Mouse (Mus musculus): Measurements from ENCODE around the gene Plcxd1.
"Not testable (repeated sequence)": the region's sequence is repeated elsewhere in the genome, so short reads cannot be mapped to it uniquely, and the experiment has no call there.

Gene Plcxd1

GRCm38 (mm10) chr5:110099656-110100580 is at the start of gene Plcxd1:
Gene Plcxd1, plus strand, starts transcription at chr5:110099969.
- peak; percentile 43 for DNase-seq (ENCODE audit: inconsistent ontology term)

- DNase-seq (ENCODE audit: inconsistent ontology term) = peak; percentile 89
These were observed 41.9 kb upstream of the Plcxd1 start for GRCm38 (mm10) chr5:110057637-110058408.

GRCm38 (mm10) chr5:110072413-110072812 is 27.4 kb upstream of the Plcxd1 start, which contains the start of gene Gm17655:
Gene Gm17655, minus strand, starts transcription at chr5:110072513.
- DNase-seq (ENCODE audit: inconsistent ontology term) = not testable (repeated sequence)

- DNase-seq (ENCODE audit: inconsistent ontology term) = no peak
These were observed 16.8 kb upstream of the Plcxd1 start for GRCm38 (mm10) chr5:110082961-110083360.

- no peak for DNase-seq (ENCODE audit: inconsistent ontology term)
These were observed 13.5 kb upstream of the Plcxd1 start for GRCm38 (mm10) chr5:110086161-110086866.

- no peak for DNase-seq (ENCODE audit: inconsistent ontology term)
These were observed 8.2 kb upstream of the Plcxd1 start for GRCm38 (mm10) chr5:110091546-110091945.

GRCm38 (mm10) chr5:110094030-110094846 is 5.5 kb upstream of the Plcxd1 start, which contains the start of gene Gm35315:
Gene Gm35315, minus strand, starts transcription at chr5:110094420.
- peak; percentile 92 for DNase-seq (ENCODE audit: inconsistent ontology term)

GRCm38 (mm10) chr5:110094847-110095213 is 4.9 kb upstream of the Plcxd1 start:
- DNase-seq (ENCODE audit: inconsistent ontology term) = no peak

GRCm38 (mm10) chr5:110098991-110099477 is 735 bp upstream of the Plcxd1 start:
- no peak for DNase-seq (ENCODE audit: inconsistent ontology term)

- no peak for DNase-seq (ENCODE audit: inconsistent ontology term)
These were observed 1.3 kb downstream of the Plcxd1 start for GRCm38 (mm10) chr5:110100921-110101631.

- peak; percentile 45 for DNase-seq (ENCODE audit: inconsistent ontology term)
These were observed 2.1 kb downstream of the Plcxd1 start for GRCm38 (mm10) chr5:110101716-110102347.

- DNase-seq (ENCODE audit: inconsistent ontology term) = no peak
These were observed 2.7 kb downstream of the Plcxd1 start for GRCm38 (mm10) chr5:110102429-110102828.

- DNase-seq (ENCODE audit: inconsistent ontology term) = no peak
These were observed 3.3 kb downstream of the Plcxd1 start for GRCm38 (mm10) chr5:110102853-110103625.

- no peak for DNase-seq (ENCODE audit: inconsistent ontology term)
These were observed 4.3 kb downstream of the Plcxd1 start for GRCm38 (mm10) chr5:110103901-110104615.

- no peak for DNase-seq (ENCODE audit: inconsistent ontology term)
These were observed 5.0 kb downstream of the Plcxd1 start for GRCm38 (mm10) chr5:110104616-110105380.

GRCm38 (mm10) chr5:110106140-110106871 is 6.5 kb downstream of the Plcxd1 start:
- DNase-seq (ENCODE audit: inconsistent ontology term) = no peak

All from Muller cell, postnatal 12 days (primary cell).